Mouse (Mus musculus): Measurements from ENCODE around the gene Gm16253.
A peak's percentile ranks its signal among the peaks of the same experiment; 100 is the strongest.
"Not testable (repeated sequence)": the region's sequence is repeated elsewhere in the genome, so short reads cannot be mapped to it uniquely, and the experiment has no call there.

The Gm16253 gene

GRCm38 (mm10) chr3:96597435-96597891 lies 20.7 kb downstream of the Gm16253 start:
- DNase-seq (ENCODE audit: extremely low spot score, low read depth, low spot score): no peak

GRCm38 (mm10) chr3:96598156-96599068 lies 21.6 kb downstream of the Gm16253 start:
- no peak for DNase-seq (ENCODE audit: extremely low spot score, low read depth, low spot score)

GRCm38 (mm10) chr3:96599069-96599393 lies 22.2 kb downstream of the Gm16253 start:
- DNase-seq (ENCODE audit: extremely low spot score, low read depth, low spot score): no peak

GRCm38 (mm10) chr3:96599411-96599810 lies 22.6 kb downstream of the Gm16253 start:
- no peak for DNase-seq (ENCODE audit: extremely low spot score, low read depth, low spot score)

- peak; percentile 75 for DNase-seq (ENCODE audit: extremely low spot score, low read depth, low spot score)
Observed at GRCm38 (mm10) chr3:96600639-96601250, 24.0 kb downstream of the Gm16253 start, which contains the start of gene Lix1l. Gene Lix1l, plus strand, starts transcription at chr3:96601149.

- DNase-seq (ENCODE audit: extremely low spot score, low read depth, low spot score): no peak
Observed at GRCm38 (mm10) chr3:96601251-96601787, 24.5 kb downstream of the Gm16253 start.

- DNase-seq (ENCODE audit: extremely low spot score, low read depth, low spot score): no peak
Observed at GRCm38 (mm10) chr3:96601941-96602703, 25.3 kb downstream of the Gm16253 start.

- DNase-seq (ENCODE audit: extremely low spot score, low read depth, low spot score): no peak
Observed at GRCm38 (mm10) chr3:96602704-96603084, 25.9 kb downstream of the Gm16253 start.

- DNase-seq (ENCODE audit: extremely low spot score, low read depth, low spot score): no peak
Observed at GRCm38 (mm10) chr3:96603311-96603710, 26.5 kb downstream of the Gm16253 start.

- DNase-seq (ENCODE audit: extremely low spot score, low read depth, low spot score): not testable (repeated sequence)
Observed at GRCm38 (mm10) chr3:96606007-96606406, 29.2 kb downstream of the Gm16253 start.

- no peak for DNase-seq (ENCODE audit: extremely low spot score, low read depth, low spot score)
Observed at GRCm38 (mm10) chr3:96606618-96607017, 29.8 kb downstream of the Gm16253 start.

GRCm38 (mm10) chr3:96617941-96618340 lies 41.2 kb downstream of the Gm16253 start:
- DNase-seq (ENCODE audit: extremely low spot score, low read depth, low spot score): no peak

GRCm38 (mm10) chr3:96623201-96623600 lies 46.4 kb downstream of the Gm16253 start:
- no peak for DNase-seq (ENCODE audit: extremely low spot score, low read depth, low spot score)

GRCm38 (mm10) chr3:96629729-96630600 lies 53.2 kb downstream of the Gm16253 start, which contains the start of gene Rbm8a:
Gene Rbm8a, plus strand, starts transcription at chr3:96629933.
- peak; percentile 99 for DNase-seq (ENCODE audit: extremely low spot score, low read depth, low spot score)

Data from hindlimb bud, embryonic 11.5 days (tissue).